40 mouse cellular contexts compared by ENCODE assay signal in the genomic region with DNA sequence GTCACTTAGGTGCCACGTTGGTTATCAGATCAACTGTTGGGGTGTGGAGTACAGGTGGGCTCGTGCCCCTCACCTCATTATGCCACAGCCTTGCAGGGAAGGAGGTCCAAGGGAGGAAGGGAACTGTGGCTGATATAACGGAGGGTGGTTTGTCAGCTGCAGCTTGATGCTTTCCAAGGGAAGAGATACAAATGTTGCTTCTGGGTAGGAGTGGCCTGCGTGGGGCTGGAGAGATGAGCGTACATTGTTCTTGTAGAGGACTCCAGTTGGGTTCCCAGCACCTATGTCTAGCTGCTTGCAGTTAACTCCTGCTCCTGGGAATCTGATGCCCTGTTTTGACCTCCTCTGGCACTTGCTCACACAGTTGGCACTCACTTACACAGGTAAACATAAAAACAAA. TPM values are rescaled to one million over a fixed set of nuclear protein-coding genes. Genes with fewer than 3 reads are reported as not detected.
"Had no signal": no experiment of that assay in that cellular context is flagged by ENCODE, and none has a peak within 500 bp of the region (broad histone marks: within the 10 kb centered on the region; RNA-seq: fewer than 3 reads in every experiment).

No protein-coding gene starts in this region.

- H3K27ac ChIP-seq: left cerebral cortex, adult 2 months; limb, embryonic 12.5 days; limb, embryonic 15.5 days; liver, embryonic 12.5 days; liver, embryonic 13.5 days; liver, embryonic 14.5 days; liver, embryonic 15.5 days; lung, embryonic 15.5 days; macrophage; midbrain, embryonic 10.5 days; midbrain, embryonic 12.5 days; midbrain, embryonic 13.5 days; midbrain, embryonic 15.5 days had no signal

- H3K9me3 ChIP-seq: limb, embryonic 12.5 days; limb, embryonic 15.5 days; liver, embryonic 12.5 days; liver, embryonic 13.5 days; liver, embryonic 15.5 days; lung, embryonic 15.5 days; megakaryocyte, embryonic 14.5 days; midbrain, embryonic 10.5 days; midbrain, embryonic 12.5 days; midbrain, embryonic 13.5 days; midbrain, embryonic 15.5 days had no signal

- H3K27me3 ChIP-seq: limb, embryonic 12.5 days; limb, embryonic 15.5 days; liver, embryonic 12.5 days; liver, embryonic 13.5 days; liver, embryonic 15.5 days; lung, embryonic 15.5 days; midbrain, embryonic 12.5 days; midbrain, embryonic 13.5 days; midbrain, embryonic 15.5 days had no signal

- H3K4me1 ChIP-seq: midbrain, embryonic 12.5 days had no signal

- H3K9ac ChIP-seq: limb, embryonic 12.5 days; limb, embryonic 15.5 days; liver, embryonic 12.5 days; liver, embryonic 13.5 days; liver, embryonic 14.5 days; liver, embryonic 15.5 days; liver, postnatal 0 days; lung, embryonic 14.5 days; lung, embryonic 15.5 days; midbrain, embryonic 13.5 days; midbrain, embryonic 15.5 days had no signal

- H3K4me2 ChIP-seq: limb, embryonic 12.5 days; limb, embryonic 15.5 days; liver, embryonic 11.5 days; liver, embryonic 12.5 days; liver, embryonic 13.5 days; liver, embryonic 15.5 days; lung, embryonic 14.5 days; lung, embryonic 15.5 days; midbrain, embryonic 11.5 days; midbrain, embryonic 12.5 days; midbrain, embryonic 13.5 days; midbrain, embryonic 15.5 days had no signal

- H3K4me3 ChIP-seq: left cerebral cortex, adult 2 months; limb, embryonic 12.5 days; limb, embryonic 15.5 days; liver, embryonic 12.5 days; liver, embryonic 13.5 days; liver, embryonic 15.5 days; lung, embryonic 15.5 days; megakaryocyte, embryonic 14.5 days; midbrain, embryonic 10.5 days; midbrain, embryonic 12.5 days; midbrain, embryonic 13.5 days; midbrain, embryonic 15.5 days; myocyte had no signal

- H3K36me3 ChIP-seq: limb, embryonic 12.5 days; limb, embryonic 15.5 days; liver, embryonic 12.5 days; liver, embryonic 13.5 days; liver, embryonic 15.5 days; lung, embryonic 15.5 days; midbrain, embryonic 10.5 days; midbrain, embryonic 12.5 days; midbrain, embryonic 13.5 days; midbrain, embryonic 15.5 days had no signal

- DNase-seq: left cerebral cortex, postnatal 4 days; liver; liver, embryonic 13.5 days; liver, postnatal 0 days; lung, adult 18-20 months; lung, adult 2 months; lung, postnatal 10 days; lung, postnatal 14 days; lung, postnatal 36 days; lung, postnatal 4 days; midbrain, embryonic 14.5 days had no signal

- ATAC-seq: liver, embryonic 12.5 days; liver, postnatal 0 days; lung, postnatal 0 days; midbrain, embryonic 13.5 days; midbrain, embryonic 15.5 days; midbrain, embryonic 16.5 days had no signal

RNA-seq across cellular contexts. Expression of gene Acp7, which starts 28.0 kb away (rescaled TPM):
- total RNA-seq: liver, adult 2 months; megakaryocyte progenitor cell, adult 5-6 weeks; megakaryocyte, adult 5-6 weeks; megakaryocyte-erythroid progenitor cell, adult 5-6 weeks; monocyte, adult 5-6 weeks had no signal
- polyA plus RNA-seq: limb, embryonic 11.5 days; limb, embryonic 12.5 days; liver, adult 2 months; liver, embryonic 11.5 days; liver, embryonic 12.5 days; liver, embryonic 13.5 days; liver, embryonic 14.5 days; liver, embryonic 15.5 days; liver, embryonic 16.5 days; liver, postnatal 0 days; lung, embryonic 14.5 days; lung, embryonic 15.5 days; lung, embryonic 16.5 days; lung, postnatal 0 days; macrophage; midbrain, embryonic 10.5 days; midbrain, embryonic 11.5 days; midbrain, embryonic 12.5 days; midbrain, embryonic 13.5 days; midbrain, embryonic 14.5 days; myocyte; neural tube, embryonic 11.5 days had no signal

RNA-seq across cellular contexts. Expression of gene Nccrp1, which starts 56.1 kb away (rescaled TPM):
- total RNA-seq: left cerebral cortex, postnatal 4 days; liver, adult 2 months; megakaryocyte progenitor cell, adult 5-6 weeks; megakaryocyte-erythroid progenitor cell, adult 5-6 weeks; monocyte, adult 5-6 weeks had no signal
- polyA plus RNA-seq: limb, embryonic 11.5 days; limb, embryonic 12.5 days; limb, embryonic 14.5 days; liver, embryonic 11.5 days; liver, embryonic 12.5 days; liver, embryonic 13.5 days; liver, embryonic 14.5 days; liver, embryonic 15.5 days; liver, embryonic 16.5 days; liver, postnatal 0 days; lung, embryonic 14.5 days; lung, embryonic 15.5 days; lung, embryonic 16.5 days; lung, postnatal 0 days; macrophage; midbrain, embryonic 11.5 days; midbrain, embryonic 12.5 days; midbrain, embryonic 13.5 days had no signal
